ENCODE assay signal across 25 mouse cellular contexts in genomic region chr11:35320518-35320917, GRCm38 (mm10).
"Had no signal": no experiment of that assay in that cellular context is flagged by ENCODE, and none has a peak within 500 bp of the region (broad histone marks: within the 10 kb centered on the region; RNA-seq: fewer than 3 reads in every experiment).

No protein-coding gene starts in this region.

- H3K27me3 ChIP-seq: intestine, embryonic 15.5 days; limb, embryonic 12.5 days; liver, embryonic 13.5 days; liver, embryonic 15.5 days had no signal

- DNase-seq: gastrocnemius, adult 2 months; gastrocnemius, postnatal 10 days; gastrocnemius, postnatal 25 days; heart, postnatal 4 days; kidney, adult 18-20 months; kidney, adult 8-10 months; kidney, postnatal 10 days; kidney, postnatal 25 days; kidney, postnatal 4 days; liver; liver, embryonic 13.5 days; liver, postnatal 0 days had no signal

- H3K4me1 ChIP-seq: liver, embryonic 13.5 days; liver, embryonic 15.5 days had no signal

- ATAC-seq: hindbrain, embryonic 16.5 days; inflammation-experienced regulatory T-cells, adult 6 months; intestine, embryonic 15.5 days; intestine, postnatal 0 days; liver, postnatal 0 days had no signal

- H3K4me3 ChIP-seq: gastrocnemius, adult 2 months; hindbrain, embryonic 10.5 days; hindbrain, embryonic 12.5 days; intestine, embryonic 15.5 days; layer of hippocampus, adult 2 months; left cerebral cortex, adult 2 months; limb, embryonic 10.5 days; limb, embryonic 12.5 days; liver, embryonic 13.5 days; liver, embryonic 15.5 days had no signal

- H3K36me3 ChIP-seq: hindbrain, embryonic 10.5 days; hindbrain, embryonic 12.5 days; intestine, embryonic 15.5 days; limb, embryonic 12.5 days; liver, embryonic 13.5 days; liver, embryonic 15.5 days had no signal

- H3K9ac ChIP-seq: hindbrain, embryonic 12.5 days; hindbrain, embryonic 14.5 days; intestine, embryonic 15.5 days; limb, embryonic 12.5 days; liver, embryonic 13.5 days; liver, embryonic 15.5 days; liver, postnatal 0 days had no signal

- H3K4me2 ChIP-seq: hindbrain, embryonic 12.5 days; hindbrain, embryonic 14.5 days; intestine, embryonic 15.5 days; limb, embryonic 12.5 days; liver, embryonic 11.5 days; liver, embryonic 13.5 days; liver, embryonic 15.5 days had no signal

- H3K27ac ChIP-seq: gastrocnemius, adult 2 months; hindbrain, embryonic 10.5 days; hindbrain, embryonic 12.5 days; hindbrain, embryonic 14.5 days; intestine, embryonic 15.5 days; layer of hippocampus, adult 2 months; left cerebral cortex, adult 2 months; limb, embryonic 10.5 days; limb, embryonic 12.5 days; liver, embryonic 13.5 days; liver, embryonic 15.5 days had no signal

- H3K9me3 ChIP-seq: hindbrain, embryonic 10.5 days; hindbrain, embryonic 12.5 days; intestine, embryonic 15.5 days; limb, embryonic 10.5 days; limb, embryonic 12.5 days; liver, embryonic 13.5 days; liver, embryonic 15.5 days had no signal
